Mouse (Mus musculus) myocyte (in vitro differentiated cells): ENCODE data around the gene Gdf15.

Experiments used
- E2F4 ChIP-seq: IDR thresholded peaks from one replicate; pipeline ENCODE4 v1.6.1; 2011; ENCODE audit warnings: mild to moderate bottlenecking, control low read depth, moderate library complexity; ENCODE audit not compliant: insufficient read depth
- MAX ChIP-seq: IDR thresholded peaks from one replicate; pipeline ENCODE4 v1.6.1; 2011; ENCODE audit warnings: low read depth, mild to moderate bottlenecking, control low read depth
- MYOG ChIP-seq, 3 experiments: IDR thresholded peaks; one replicate each; pipeline ENCODE4 v1.6.1; 2011; ENCODE audit warnings: control low read depth in 2 of 3, low read depth in 2 of 3, mild to moderate bottlenecking in 2 of 3; ENCODE audit not compliant: insufficient read length in 2 of 3, control insufficient read depth in 1 of 3, insufficient read depth in 1 of 3
- POLR2A ChIP-seq: IDR thresholded peaks from one replicate; pipeline ENCODE4 v1.6.1; 2011; ENCODE audit warnings: low read depth, mild to moderate bottlenecking, control low read depth, moderate library complexity; ENCODE audit not compliant: insufficient read length
- POLR2AphosphoS2 ChIP-seq: IDR thresholded peaks from one replicate; pipeline ENCODE4 v1.6.1; 2011; ENCODE audit warnings: low read depth, control low read depth; ENCODE audit not compliant: insufficient read length
- REST ChIP-seq: IDR thresholded peaks from one replicate; pipeline ENCODE4 v1.6.1; 2011; ENCODE audit warnings: mild to moderate bottlenecking, control low read depth, moderate library complexity; ENCODE audit not compliant: insufficient read depth, insufficient read length
- TCF12 ChIP-seq: IDR thresholded peaks from one replicate; pipeline ENCODE4 v1.6.1; 2011; ENCODE audit warnings: mild to moderate bottlenecking, control low read depth; ENCODE audit not compliant: poor library complexity, insufficient read depth, severe bottlenecking
- TCF3 ChIP-seq: IDR thresholded peaks from one replicate; pipeline ENCODE4 v1.6.1; 2011; ENCODE audit warnings: low read depth, control low read depth; ENCODE audit not compliant: insufficient read length
- USF1 ChIP-seq: IDR thresholded peaks from one replicate; pipeline ENCODE4 v1.6.1; 2011; ENCODE audit warnings: low read depth, mild to moderate bottlenecking, control low read depth, moderate library complexity

DNA sequence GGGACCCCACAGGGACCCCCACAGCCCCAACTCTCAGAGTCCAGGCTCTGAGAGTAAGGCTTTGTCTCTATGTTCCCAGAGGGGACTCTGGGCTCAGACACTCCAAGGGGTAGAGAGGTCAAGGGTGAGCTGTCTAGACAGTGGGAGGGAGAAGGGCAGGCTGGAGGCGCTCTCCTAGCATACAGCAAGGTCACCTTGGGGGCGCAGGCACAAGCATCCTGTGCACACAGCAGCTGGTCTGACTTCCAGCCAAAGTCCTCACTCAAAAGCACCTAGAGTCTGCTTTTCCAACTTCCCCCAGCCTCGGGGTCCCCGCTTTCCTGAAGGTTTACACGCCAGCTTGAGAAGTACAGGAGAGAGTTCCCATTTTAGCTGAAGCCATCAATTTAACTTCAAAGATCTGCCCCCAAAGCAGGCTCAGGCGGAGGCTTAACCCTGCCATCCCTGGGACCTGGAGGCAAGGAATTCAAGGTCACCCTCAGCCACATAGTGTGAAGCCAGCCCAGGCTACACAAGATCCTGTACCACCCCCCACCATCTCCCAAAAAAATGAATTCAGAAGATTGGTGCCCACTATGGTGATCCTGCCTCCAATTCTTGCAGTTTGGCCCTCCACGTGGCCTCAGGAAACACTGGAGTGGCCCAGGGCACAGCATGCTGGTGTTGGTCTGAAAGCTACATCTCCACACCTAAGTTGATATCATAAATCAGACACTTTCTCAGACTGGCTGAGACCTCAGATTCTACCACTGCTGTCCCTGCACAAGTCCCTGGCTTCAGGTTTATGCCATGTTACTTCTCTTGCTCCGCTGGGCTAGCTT lies 15.3 kb upstream of the Gdf15 start:
- TF ChIP-seq POLR2A (no peak), POLR2AphosphoS2 (peak; percentile 75), USF1 (no peak), TCF3 (no peak), E2F4 (no peak), MAX (no peak), MYOG (IDR thresholded peaks at IDR 0.05; ENCODE audit: control insufficient read depth in 1 of 3, insufficient read depth in 1 of 3, insufficient read length in 2 of 3, low read depth in 2 of 3) (peak in 1 of 3 experiments; percentile 41), REST (no peak), TCF12 (no peak)
